Mouse (Mus musculus): Measurements from ENCODE around the gene Frmd4a.

DNA sequence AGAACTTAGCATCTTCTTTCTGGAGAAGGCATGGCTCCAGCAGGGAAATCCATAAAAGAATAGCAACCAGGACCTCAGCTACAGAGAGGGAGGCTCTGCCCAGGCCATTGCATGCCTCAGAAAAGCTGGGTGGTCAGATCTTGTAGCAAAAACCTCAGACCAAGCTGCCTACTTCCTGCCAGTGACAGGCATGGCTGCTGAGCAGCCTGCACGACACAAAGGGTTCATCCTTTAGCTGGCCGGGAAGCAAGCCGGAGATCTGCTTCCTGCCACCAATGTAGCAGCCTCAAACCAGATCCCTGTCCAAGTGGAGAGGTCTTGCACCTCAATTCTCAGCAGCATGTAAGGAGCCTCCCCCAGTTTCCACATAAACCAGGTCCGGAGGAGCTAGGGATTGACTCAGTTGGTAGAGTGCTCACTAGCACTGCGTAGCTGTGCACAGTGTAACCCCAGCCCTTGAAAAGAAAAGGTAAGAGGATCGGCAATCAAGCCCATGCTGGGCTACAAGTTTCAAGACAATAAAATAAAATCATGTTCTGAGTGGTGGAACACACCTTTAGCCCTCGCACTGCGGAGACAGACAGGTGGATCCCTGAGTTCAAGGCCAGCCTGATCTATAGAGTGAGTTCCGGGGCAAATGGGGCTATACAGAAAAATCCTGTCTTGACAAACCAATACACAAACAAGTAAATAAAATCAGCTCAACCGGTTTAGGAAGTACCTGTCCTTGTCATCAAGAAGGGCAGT lies 532.7 kb downstream of the Frmd4a start:
- TF ChIP-seq MAFK (IDR thresholded peaks at IDR 0.05; ENCODE audit: insufficient read depth, low read depth, low read length) (no peak), ZC3H11A (IDR thresholded peaks at IDR 0.05; ENCODE audit: borderline replicate concordance, low read depth, low read length) (no peak), HCFC1 (IDR thresholded peaks at IDR 0.05; ENCODE audit: borderline replicate concordance, insufficient read depth, low read length) (no peak)

All from ES-E14 (cell line).